Mouse (Mus musculus): ENCODE results near the gene Hoxa3. TPM values are rescaled to one million over a fixed set of nuclear protein-coding genes. Genes with fewer than 3 reads are reported as not detected.

The Hoxa3 gene
- polyA plus RNA-seq, 1 experiment from 2014 or later: 2.8 TPM

- no peak for ATAC-seq (ENCODE audit: low read depth)
- H3K4me1 ChIP-seq (ENCODE audit: control insufficient read depth, insufficient read depth, low read length): peaks cover 6% of the 10 kb centered on the region; the same call in 1 of the 2 replicates
- peaks cover 100% of the 10 kb centered on the region for H3K27me3 ChIP-seq (replicated peaks; ENCODE audit: control insufficient read depth, insufficient read depth, low read length)
Measured at GRCm38 (mm10) chr6:52212556-52213118, 499 bp downstream of the Hoxa3 start.

GRCm38 (mm10) chr6:52211961-52212360, 1.2 kb downstream of the Hoxa3 start:
- 0 out of 2 replicates have a peak, but pooled peaks cover 2% of the 10 kb centered on the region for H3K4me1 ChIP-seq (ENCODE audit: control insufficient read depth, insufficient read depth, low read length)
- peak overlapping the region; percentile 16 for H3K4me3 ChIP-seq (ENCODE audit: low read depth, low read length)

More at GRCm38 (mm10) chr6:52212556-52213118, 499 bp downstream of the Hoxa3 start:
- H3K27ac ChIP-seq (replicated peaks; ENCODE audit: low read depth, low read length): no peak overlapping the region
- H3K9me3 ChIP-seq (ENCODE audit: control insufficient read depth, low read length): no peaks in the 10 kb centered on the region
- WGBS: 2% methylated on average over 22 of the region's 22 CpGs
- no peak overlapping the region for H3K9ac ChIP-seq (ENCODE audit: low read depth, low read length)
- H3K4me2 ChIP-seq (ENCODE audit: low read depth, low read length): peak overlapping the region; percentile 23; the same call in 1 of the 2 replicates
- DNase-seq (ENCODE audit: low spot score): no peak
- H3K4me3 ChIP-seq (ENCODE audit: low read depth, low read length): peak overlapping the region; percentile 19; the same call in 1 of the 2 replicates
- no peaks in the 10 kb centered on the region for H3K36me3 ChIP-seq (ENCODE audit: control insufficient read depth, insufficient read depth, low read length)

GRCm38 (mm10) chr6:52211170-52211935, 1.8 kb downstream of the Hoxa3 start:
- ATAC-seq (ENCODE audit: low read depth) (peak; percentile 69), DNase-seq (ENCODE audit: low spot score) (peak; percentile 77)
- Histone ChIP-seq H3K27me3 (replicated peaks; ENCODE audit: control insufficient read depth, insufficient read depth, low read length) (peaks cover 100% of the 10 kb centered on the region), H3K27ac (replicated peaks; ENCODE audit: low read depth, low read length) (no peak overlapping the region), H3K9me3 (ENCODE audit: control insufficient read depth, low read length) (no peaks in the 10 kb centered on the region), H3K9ac (ENCODE audit: low read depth, low read length) (no peak overlapping the region), H3K4me3 (ENCODE audit: low read depth, low read length) (peak overlapping the region; percentile 16), H3K4me2 (ENCODE audit: low read depth, low read length) (0 out of 2 replicates have a peak overlapping the region, but pooled peaks have one; percentile 7), H3K36me3 (ENCODE audit: control insufficient read depth, insufficient read depth, low read length) (no peaks in the 10 kb centered on the region), H3K4me1 (ENCODE audit: control insufficient read depth, insufficient read depth, low read length) (no peaks in the 10 kb centered on the region)
- 1% methylated on average over 37 of the region's 37 CpGs for WGBS

More at GRCm38 (mm10) chr6:52211961-52212360, 1.2 kb downstream of the Hoxa3 start:
- DNase-seq (ENCODE audit: low spot score) (no peak), ATAC-seq (ENCODE audit: low read depth) (no peak)
- WGBS: 7% methylated on average over 13 of the region's 13 CpGs
- no peaks in the 10 kb centered on the region for H3K36me3 ChIP-seq (ENCODE audit: control insufficient read depth, insufficient read depth, low read length)
- H3K4me2 ChIP-seq (ENCODE audit: low read depth, low read length): no peak overlapping the region
- H3K9ac ChIP-seq (ENCODE audit: low read depth, low read length): no peak overlapping the region
- H3K27ac ChIP-seq (replicated peaks; ENCODE audit: low read depth, low read length): no peak overlapping the region
- peaks cover 100% of the 10 kb centered on the region for H3K27me3 ChIP-seq (replicated peaks; ENCODE audit: control insufficient read depth, insufficient read depth, low read length)
- no peaks in the 10 kb centered on the region for H3K9me3 ChIP-seq (ENCODE audit: control insufficient read depth, low read length)

GRCm38 (mm10) chr6:52209685-52210046, 3.5 kb downstream of the Hoxa3 start:
- no peak overlapping the region for H3K4me2 ChIP-seq (ENCODE audit: low read depth, low read length)
- DNase-seq (ENCODE audit: low spot score) (no peak), ATAC-seq (ENCODE audit: low read depth) (no peak)
- H3K4me1 ChIP-seq (ENCODE audit: control insufficient read depth, insufficient read depth, low read length): no peaks in the 10 kb centered on the region
- no peaks in the 10 kb centered on the region for H3K36me3 ChIP-seq (ENCODE audit: control insufficient read depth, insufficient read depth, low read length)
- no peak overlapping the region for H3K4me3 ChIP-seq (ENCODE audit: low read depth, low read length)
- no peak overlapping the region for H3K27ac ChIP-seq (replicated peaks; ENCODE audit: low read depth, low read length)
- H3K9ac ChIP-seq (ENCODE audit: low read depth, low read length): no peak overlapping the region
- peaks cover 100% of the 10 kb centered on the region for H3K27me3 ChIP-seq (replicated peaks; ENCODE audit: control insufficient read depth, insufficient read depth, low read length)
- 10% methylated on average over 12 of the region's 12 CpGs for WGBS
- H3K9me3 ChIP-seq (ENCODE audit: control insufficient read depth, low read length): no peaks in the 10 kb centered on the region

GRCm38 (mm10) chr6:52208868-52209684, 4.1 kb downstream of the Hoxa3 start:
- WGBS: 10% methylated on average over 13 of the region's 18 CpGs
- peaks cover 100% of the 10 kb centered on the region for H3K27me3 ChIP-seq (replicated peaks; ENCODE audit: control insufficient read depth, insufficient read depth, low read length)
- H3K27ac ChIP-seq (replicated peaks; ENCODE audit: low read depth, low read length): no peak overlapping the region
- H3K4me1 ChIP-seq (ENCODE audit: control insufficient read depth, insufficient read depth, low read length): 0 out of 2 replicates have a peak, but pooled peaks cover under 1% of the 10 kb centered on the region
- H3K4me3 ChIP-seq (ENCODE audit: low read depth, low read length): peak overlapping the region; percentile 14; the same call in 1 of the 2 replicates
- no peak overlapping the region for H3K9ac ChIP-seq (ENCODE audit: low read depth, low read length)
- peak overlapping the region; percentile 31; the same call in 1 of the 2 replicates for H3K4me2 ChIP-seq (ENCODE audit: low read depth, low read length)
- H3K9me3 ChIP-seq (ENCODE audit: control insufficient read depth, low read length): no peaks in the 10 kb centered on the region
- no peak for DNase-seq (ENCODE audit: low spot score)
- ATAC-seq (ENCODE audit: low read depth): no peak
- no peaks in the 10 kb centered on the region for H3K36me3 ChIP-seq (ENCODE audit: control insufficient read depth, insufficient read depth, low read length)

- Histone ChIP-seq H3K27me3 (replicated peaks; ENCODE audit: control insufficient read depth, insufficient read depth, low read length) (peaks cover 100% of the 10 kb centered on the region), H3K9ac (ENCODE audit: low read depth, low read length) (no peak within 1 kb of the TSS), H3K36me3 (ENCODE audit: control insufficient read depth, insufficient read depth, low read length) (no peaks in the 10 kb centered on the region), H3K4me3 (ENCODE audit: low read depth, low read length) (peak within 1 kb of the TSS; percentile 14; the same call in 1 of the 2 replicates), H3K4me2 (ENCODE audit: low read depth, low read length) (peak within 1 kb of the TSS; percentile 31; the same call in 1 of the 2 replicates), H3K4me1 (ENCODE audit: control insufficient read depth, insufficient read depth, low read length) (0 out of 2 replicates have a peak, but pooled peaks cover 4% of the 10 kb centered on the region), H3K9me3 (ENCODE audit: control insufficient read depth, low read length) (no peaks in the 10 kb centered on the region), H3K27ac (replicated peaks; ENCODE audit: low read depth, low read length) (no peak within 1 kb of the TSS)
- DNase-seq (ENCODE audit: low spot score): no peak
- 3% methylated on average over 38 of the region's 47 CpGs for WGBS
- no peak for ATAC-seq (ENCODE audit: low read depth)
Measured at GRCm38 (mm10) chr6:52208072-52208867, 4.9 kb downstream of the Hoxa3 start, which contains the start of gene Hoxa6. TSS of gene Hoxa6 (minus strand) at chr6:52208722.

- no peaks in the 10 kb centered on the region for H3K9me3 ChIP-seq (ENCODE audit: control insufficient read depth, low read length)
- H3K9ac ChIP-seq (ENCODE audit: low read depth, low read length): no peak overlapping the region
- H3K27me3 ChIP-seq (replicated peaks; ENCODE audit: control insufficient read depth, insufficient read depth, low read length): peaks cover 100% of the 10 kb centered on the region
- no peak overlapping the region for H3K4me3 ChIP-seq (ENCODE audit: low read depth, low read length)
- H3K4me2 ChIP-seq (ENCODE audit: low read depth, low read length): no peak overlapping the region
- ATAC-seq (ENCODE audit: low read depth) (no peak), DNase-seq (ENCODE audit: low spot score) (no peak)
- 0 out of 2 replicates have a peak, but pooled peaks cover 4% of the 10 kb centered on the region for H3K4me1 ChIP-seq (ENCODE audit: control insufficient read depth, insufficient read depth, low read length)
- no peak overlapping the region for H3K27ac ChIP-seq (replicated peaks; ENCODE audit: low read depth, low read length)
- no peaks in the 10 kb centered on the region for H3K36me3 ChIP-seq (ENCODE audit: control insufficient read depth, insufficient read depth, low read length)
Measured at GRCm38 (mm10) chr6:52207684-52207976, 5.5 kb downstream of the Hoxa3 start.
